Mouse (Mus musculus): Measurements from ENCODE around the gene Ndufs1.

- TF ChIP-seq CTCF (IDR thresholded peaks at IDR 0.05; ENCODE audit: extremely low read depth, insufficient read length, insufficient replicate concordance, low read depth, low read length) = no peak
- no peak for TF ChIP-seq POLR2A (IDR thresholded peaks at IDR 0.05; ENCODE audit: low read depth, low read length)
These were observed 49.3 kb upstream of the Ndufs1 start for GRCm38 (mm10) chr1:63225890-63226289.

All from small intestine, adult 2 months (tissue).